Mouse (Mus musculus): ENCODE measurements around the gene Ccdc80. TPM values are rescaled to one million over a fixed set of nuclear protein-coding genes. Genes with fewer than 3 reads are reported as not detected.

Gene Ccdc80
- polyA plus RNA-seq (2021): 153 TPM

- ChIA-PET CTCF (interaction anchor here (0.8 to 1.0 kb wide), 5 partner anchors 14 to 352 kb away, joined by 3 read pairs; no protein-coding TSS in a partner anchor), POLR2A (interaction anchor here (0.8 to 1.2 kb wide), 3 partner anchors 16 to 27 kb away, joined by 3 to 6 read pairs (median 3); no protein-coding TSS in a partner anchor)
- ATAC-seq (peak; percentile 56), DNase-seq (ENCODE audit: low read depth, low spot score) (no peak)
- no peak for TF ChIP-seq CTCF (IDR thresholded peaks at IDR 0.05)
- in situ Hi-C loops (cut with MboI; ENCODE audit: low pct_unique_long_range_greater_than_20kb): loop anchor here (5.0 kb wide), 1 partner anchor 49 kb away; no protein-coding TSS in a partner anchor
- H3K27me3 ChIP-seq: no peaks in the 10 kb centered on the region
These were observed at the start of gene Ccdc80 for GRCm38 (mm10) chr16:45093137-45093731. Gene Ccdc80, plus strand, starts transcription at chr16:45093402.

- ChIA-PET CTCF (interaction anchor here (1.2 to 2.0 kb wide), 4 partner anchors 15 to 45 kb away, joined by 3 to 7 read pairs (median 4); no protein-coding TSS in a partner anchor), POLR2A (no interaction called here)
- no peak for TF ChIP-seq CTCF (IDR thresholded peaks at IDR 0.05)
- H3K27me3 ChIP-seq: no peaks in the 10 kb centered on the region
- DNase-seq (ENCODE audit: low read depth, low spot score) (no peak), ATAC-seq (no peak)
- in situ Hi-C loops (cut with MboI; ENCODE audit: low pct_unique_long_range_greater_than_20kb): no loop called here
These were observed 48.4 kb upstream of the Ccdc80 start for GRCm38 (mm10) chr16:45044844-45045243.

GRCm38 (mm10) chr16:45057222-45057621 is 36.0 kb upstream of the Ccdc80 start:
- no peak for TF ChIP-seq CTCF (IDR thresholded peaks at IDR 0.05)
- CTCF ChIA-PET: interaction anchor here (0.9 to 1.7 kb wide), 3 partner anchors 15 to 18 kb away, joined by 3 to 4 read pairs (median 3); no protein-coding TSS in a partner anchor
- POLR2A ChIA-PET: no interaction called here
- ATAC-seq (no peak), DNase-seq (ENCODE audit: low read depth, low spot score) (no peak)
- in situ Hi-C loops (cut with MboI; ENCODE audit: low pct_unique_long_range_greater_than_20kb): no loop called here
- no peaks in the 10 kb centered on the region for H3K27me3 ChIP-seq

- POLR2A ChIA-PET: interaction anchor here (1.4 kb wide), 1 partner anchor 15 kb away, joined by 4 read pairs; no protein-coding TSS in a partner anchor
- ATAC-seq (no peak), DNase-seq (ENCODE audit: low read depth, low spot score) (no peak)
- CTCF ChIA-PET: interaction anchor here (0.9 to 1.7 kb wide), 3 partner anchors 16 to 19 kb away, joined by 3 to 4 read pairs (median 3); no protein-coding TSS in a partner anchor
- H3K27me3 ChIP-seq: no peaks in the 10 kb centered on the region
- in situ Hi-C loops (cut with MboI; ENCODE audit: low pct_unique_long_range_greater_than_20kb): no loop called here
- no peak for TF ChIP-seq CTCF (IDR thresholded peaks at IDR 0.05)
These were observed 35.3 kb upstream of the Ccdc80 start for GRCm38 (mm10) chr16:45057922-45058321.

GRCm38 (mm10) chr16:45061140-45061539 is 32.1 kb upstream of the Ccdc80 start:
- TF ChIP-seq CTCF (IDR thresholded peaks at IDR 0.05): no peak
- no peaks in the 10 kb centered on the region for H3K27me3 ChIP-seq
- no peak for ATAC-seq
- no peak for DNase-seq (ENCODE audit: low read depth, low spot score)
- ChIA-PET CTCF (interaction anchor here (0.8 kb wide), 1 partner anchor 26 kb away, joined by 3 read pairs; no protein-coding TSS in a partner anchor), POLR2A (no interaction called here)
- in situ Hi-C loops (cut with MboI; ENCODE audit: low pct_unique_long_range_greater_than_20kb): no loop called here

GRCm38 (mm10) chr16:45070383-45071083 is 22.7 kb upstream of the Ccdc80 start:
- ChIA-PET POLR2A (interaction anchor here (1.1 to 1.5 kb wide), 3 partner anchors 11 to 108 kb away, joined by 3 to 7 read pairs (median 6); no protein-coding TSS in a partner anchor), CTCF (interaction anchor here (0.6 to 1.2 kb wide), 6 partner anchors 13 to 232 kb away, joined by 3 to 4 read pairs (median 4); partner anchors contain the start of gene Ccdc80)

GRCm38 (mm10) chr16:45071424-45071823 is 21.8 kb upstream of the Ccdc80 start:
- H3K27me3 ChIP-seq: no peaks in the 10 kb centered on the region
- no peak for TF ChIP-seq CTCF (IDR thresholded peaks at IDR 0.05)
- ChIA-PET CTCF (interaction anchor here (1.1 to 1.4 kb wide), 4 partner anchors 12 to 303 kb away, joined by 3 to 5 read pairs (median 4); no protein-coding TSS in a partner anchor), POLR2A (interaction anchor here (1.4 to 1.5 kb wide), 2 partner anchors 21 to 39 kb away, joined by 3 to 6 read pairs; no protein-coding TSS in a partner anchor)
- in situ Hi-C loops (cut with MboI; ENCODE audit: low pct_unique_long_range_greater_than_20kb): no loop called here
- ATAC-seq: peak; percentile 77
- DNase-seq (ENCODE audit: low read depth, low spot score): no peak

More at GRCm38 (mm10) chr16:45070383-45071083, 22.7 kb upstream of the Ccdc80 start:
- no peak for DNase-seq (ENCODE audit: low read depth, low spot score)
- in situ Hi-C loops (cut with MboI; ENCODE audit: low pct_unique_long_range_greater_than_20kb): no loop called here
- no peaks in the 10 kb centered on the region for H3K27me3 ChIP-seq
- peak; percentile 93 for ATAC-seq
- TF ChIP-seq CTCF (IDR thresholded peaks at IDR 0.05): no peak

- ATAC-seq (peak; percentile 96), DNase-seq (ENCODE audit: low read depth, low spot score) (no peak)
- no peaks in the 10 kb centered on the region for H3K27me3 ChIP-seq
- POLR2A ChIA-PET: interaction anchor here (0.7 to 1.2 kb wide), 3 partner anchors 15 to 46 kb away, joined by 3 to 6 read pairs (median 3); partner anchors contain the start of gene Ccdc80
- in situ Hi-C loops (cut with MboI; ENCODE audit: low pct_unique_long_range_greater_than_20kb): no loop called here
- no peak for TF ChIP-seq CTCF (IDR thresholded peaks at IDR 0.05)
- CTCF ChIA-PET: interaction anchor here (1.7 kb wide), 1 partner anchor 45 kb away, joined by 4 read pairs; no protein-coding TSS in a partner anchor
These were observed 15.6 kb upstream of the Ccdc80 start for GRCm38 (mm10) chr16:45077517-45078080.

GRCm38 (mm10) chr16:45079322-45079721 is 13.9 kb upstream of the Ccdc80 start:
- ChIA-PET POLR2A (no interaction called here), CTCF (interaction anchor here (0.9 to 3.1 kb wide), 2 partner anchors 11 to 14 kb away, joined by 3 to 10 read pairs; partner anchors contain the start of gene Ccdc80)
- TF ChIP-seq CTCF (IDR thresholded peaks at IDR 0.05): no peak
- DNase-seq (ENCODE audit: low read depth, low spot score) (no peak), ATAC-seq (peak; percentile 55)
- H3K27me3 ChIP-seq: no peaks in the 10 kb centered on the region
- in situ Hi-C loops (cut with MboI; ENCODE audit: low pct_unique_long_range_greater_than_20kb): no loop called here

GRCm38 (mm10) chr16:45088842-45089241 is 4.4 kb upstream of the Ccdc80 start:
- ChIA-PET POLR2A (interaction anchor here (0.8 to 0.9 kb wide), 2 partner anchors 319 to 364 kb away, joined by 3 read pairs; no protein-coding TSS in a partner anchor), CTCF (interaction anchor here (1.1 to 3.9 kb wide), 15 partner anchors 9 to 361 kb away, joined by 3 to 43 read pairs (median 10); no protein-coding TSS in a partner anchor)
- TF ChIP-seq CTCF (IDR thresholded peaks at IDR 0.05): peak; percentile 18
- DNase-seq (ENCODE audit: low read depth, low spot score) (no peak), ATAC-seq (no peak)
- in situ Hi-C loops (cut with MboI; ENCODE audit: low pct_unique_long_range_greater_than_20kb): loop anchor here (5.0 kb wide), 2 partner anchors 127 to 322 kb away; partner anchors contain the start of gene Cd200r1
- no peaks in the 10 kb centered on the region for H3K27me3 ChIP-seq

Data from Patski (cell line).